Mouse (Mus musculus) cerebellum, postnatal 36 days (tissue): ENCODE data around the gene Suco.

Experiments used
- DNase-seq, 2 experiments: peaks; one replicate each; pipeline ENCODE4 v3.0.0; 2021 to 2022; ENCODE audit warnings: mixed read lengths in 2 of 2

Suco gene

GRCm38 (mm10) chr1:161782725-161783124 lies 93.8 kb downstream of the Suco start:
- no peak for DNase-seq

DNA sequence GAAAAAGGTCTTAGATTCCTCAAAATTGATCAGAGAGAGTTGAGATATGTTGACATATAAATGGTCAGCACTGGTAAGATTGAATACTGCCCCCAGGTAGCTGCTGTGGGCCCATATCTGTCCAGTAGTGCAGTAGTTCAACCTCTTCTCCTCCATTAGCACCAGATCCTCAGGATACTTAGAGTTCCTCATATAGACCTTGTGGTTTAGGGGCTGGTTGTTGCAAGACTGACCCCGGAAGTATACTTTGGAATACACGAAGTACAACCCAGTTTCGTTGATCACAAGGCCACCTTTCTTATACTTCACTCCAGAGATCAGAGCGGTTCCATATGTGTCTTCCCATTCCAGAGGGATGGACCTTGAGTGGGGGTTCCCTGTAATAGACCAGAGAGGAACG lies 94.9 kb downstream of the Suco start:
- no peak for DNase-seq

GRCm38 (mm10) chr1:161779057-161779456 lies 97.4 kb downstream of the Suco start:
- DNase-seq: no peak

- no peak for DNase-seq
These were observed 101.3 kb downstream of the Suco start for GRCm38 (mm10) chr1:161775151-161775550.

DNA sequence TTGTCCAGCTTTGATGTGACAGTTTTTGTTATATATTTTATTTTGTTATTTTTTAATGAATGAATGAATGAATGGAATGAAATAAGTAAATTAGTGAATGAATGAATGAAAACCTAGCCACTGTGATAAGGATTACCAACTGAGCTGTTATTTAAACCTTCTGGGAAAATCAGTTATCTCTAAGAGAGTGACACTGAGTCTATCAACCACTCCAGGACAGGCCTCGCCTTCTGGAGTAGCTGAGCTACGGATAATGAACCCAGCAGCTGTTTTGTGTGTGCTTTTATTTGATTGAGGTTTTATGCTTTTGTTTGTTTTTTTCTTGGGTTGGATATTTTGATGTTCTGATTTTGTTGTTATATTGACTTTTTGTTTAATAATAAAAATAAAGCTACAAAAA lies 105.2 kb downstream of the Suco start:
- no peak for DNase-seq

DNA sequence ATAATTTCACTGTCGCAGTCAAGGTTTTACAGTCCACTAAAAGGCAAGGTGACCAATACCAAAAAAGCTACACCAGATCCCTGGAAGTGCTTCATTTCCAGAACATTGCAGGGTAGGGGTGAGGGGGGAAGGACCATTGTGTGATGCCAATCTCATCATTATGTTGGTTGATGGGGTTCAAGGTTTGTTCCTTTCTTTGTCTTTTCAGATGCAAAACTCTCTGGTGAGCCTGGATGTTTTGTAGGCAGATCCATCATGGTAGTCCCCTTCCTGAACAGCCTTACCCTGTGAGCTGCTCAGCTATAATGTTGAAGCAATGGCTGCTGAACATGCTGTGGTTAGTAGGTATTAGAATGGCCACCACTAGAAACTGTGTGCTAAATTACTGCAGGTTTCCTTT lies 107.2 kb downstream of the Suco start:
- no peak for DNase-seq

DNA sequence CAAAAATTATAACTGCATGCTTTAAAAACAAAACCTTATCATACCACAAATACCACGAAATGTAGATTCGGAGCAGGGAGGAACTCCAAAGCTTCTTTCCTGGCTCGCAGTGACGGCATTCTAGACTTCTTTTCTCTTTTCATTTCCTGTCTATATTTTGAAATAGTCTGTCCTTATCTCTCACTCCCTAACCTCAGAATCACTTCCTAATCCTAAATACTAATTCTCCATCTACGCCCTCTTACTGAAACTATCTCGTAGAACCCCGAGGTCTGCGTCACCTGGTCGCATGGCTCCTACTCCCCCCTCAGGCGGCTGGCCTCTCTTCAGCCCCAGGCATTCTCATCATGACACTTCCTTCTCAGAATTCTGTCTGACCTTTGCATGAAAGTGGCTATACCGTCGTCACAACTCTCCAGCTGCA lies 109.4 kb downstream of the Suco start:
- DNase-seq: no peak

GRCm38 (mm10) chr1:161766656-161767055 lies 109.8 kb downstream of the Suco start:
- DNase-seq: no peak
